In the genomic region with DNA sequence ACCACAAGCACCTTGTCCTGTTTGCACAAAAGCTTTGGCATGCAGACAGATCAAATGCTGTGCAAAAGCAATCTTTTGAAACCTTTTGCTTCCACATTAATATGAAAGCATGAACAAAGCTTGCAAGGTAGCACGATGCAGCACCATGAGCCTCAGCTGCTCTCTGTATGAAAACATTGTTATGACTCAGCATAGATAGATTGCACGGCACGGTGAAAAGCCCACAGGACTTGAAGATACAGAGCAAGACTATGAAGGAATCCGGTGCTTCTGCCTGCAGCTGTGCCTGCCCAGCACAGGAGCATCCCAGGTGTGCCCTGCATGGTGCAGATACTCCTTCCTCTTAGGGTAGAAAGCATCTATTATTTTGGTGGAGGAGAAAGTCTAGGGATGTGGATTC, we compare ENCODE assay signal across 20 mouse cellular contexts. TPM values are rescaled to one million over a fixed set of nuclear protein-coding genes. Genes with fewer than 3 reads are reported as not detected.
"Had no signal": no experiment of that assay in that cellular context is flagged by ENCODE, and none has a peak within 500 bp of the region (broad histone marks: within the 10 kb centered on the region; RNA-seq: fewer than 3 reads in every experiment).

No protein-coding gene starts in this region.

- H3K27me3 ChIP-seq: limb, embryonic 12.5 days; liver, embryonic 13.5 days; lung, embryonic 15.5 days; neural tube, embryonic 12.5 days; stomach, embryonic 15.5 days had no signal

- H3K9ac ChIP-seq: limb, embryonic 12.5 days; liver, embryonic 13.5 days; liver, postnatal 0 days; lung, embryonic 15.5 days; neural tube, embryonic 12.5 days; stomach, embryonic 15.5 days had no signal

- H3K4me2 ChIP-seq: limb, embryonic 12.5 days; liver, embryonic 13.5 days; lung, embryonic 15.5 days; midbrain, embryonic 11.5 days; neural tube, embryonic 12.5 days; stomach, embryonic 15.5 days had no signal

- ATAC-seq: liver, postnatal 0 days had no signal

- H3K36me3 ChIP-seq: limb, embryonic 12.5 days; liver, embryonic 13.5 days; lung, embryonic 15.5 days; neural tube, embryonic 12.5 days; stomach, embryonic 15.5 days had no signal

- H3K4me3 ChIP-seq: limb, embryonic 12.5 days; liver, embryonic 13.5 days; lung, embryonic 15.5 days; megakaryocyte, embryonic 14.5 days; neural tube, embryonic 12.5 days; stomach, embryonic 15.5 days had no signal

- H3K27ac ChIP-seq: limb, embryonic 12.5 days; liver, embryonic 13.5 days; lung, embryonic 15.5 days; macrophage; neural tube, embryonic 12.5 days; stomach, embryonic 15.5 days had no signal

- H3K4me1 ChIP-seq: limb, embryonic 12.5 days; liver, embryonic 13.5 days; lung, embryonic 15.5 days; megakaryocyte, embryonic 14.5 days; stomach, embryonic 15.5 days had no signal

- DNase-seq: kidney, adult 8-10 months; kidney, postnatal 25 days; layer of hippocampus, adult 9-11 months; liver; liver, embryonic 13.5 days; liver, postnatal 0 days; lung, postnatal 14 days; thymus, adult 2 months; thymus, postnatal 36 days had no signal

- H3K9me3 ChIP-seq: limb, embryonic 12.5 days; liver, embryonic 13.5 days; lung, embryonic 15.5 days; neural tube, embryonic 12.5 days; stomach, embryonic 15.5 days had no signal

RNA-seq across cellular contexts. Expression of a gene that starts 22.8 kb away (rescaled TPM):
- total RNA-seq: monocyte, adult 5-6 weeks; neutrophil, adult 5-6 weeks had no signal
- polyA plus RNA-seq: liver, postnatal 0 days; macrophage; spleen, adult 2 months had no signal

RNA-seq across cellular contexts. Expression of a gene that starts 22.9 kb away (rescaled TPM):
- total RNA-seq: monocyte, adult 5-6 weeks; neutrophil, adult 5-6 weeks had no signal
- polyA plus RNA-seq: liver, postnatal 0 days; macrophage; spleen, adult 2 months had no signal

RNA-seq across cellular contexts. Expression of a gene that starts 45.0 kb away (rescaled TPM):
- total RNA-seq: monocyte, adult 5-6 weeks; neutrophil, adult 5-6 weeks had no signal
- polyA plus RNA-seq: limb, embryonic 12.5 days; liver, embryonic 13.5 days; liver, postnatal 0 days; macrophage had no signal

RNA-seq across cellular contexts. Expression of a gene that starts 52.8 kb away (rescaled TPM):
- total RNA-seq: left cerebral cortex, postnatal 36 days; monocyte, adult 5-6 weeks; neutrophil, adult 5-6 weeks had no signal
- polyA plus RNA-seq: macrophage; spleen, adult 2 months; thymus, adult 2 months had no signal
